Mouse (Mus musculus) MEL (cell line): ENCODE data around the gene Ipcef1.

ENCODE experiments used
- BHLHE40 ChIP-seq: IDR thresholded peaks from 2 replicates; pipeline ENCODE4 v1.6.1; 2012; ENCODE audit warnings: low read depth, mild to moderate bottlenecking, inconsistent platforms, low read length, improper control_type of control experiment, borderline replicate concordance
- CHD1 ChIP-seq: IDR thresholded peaks from 2 replicates; pipeline ENCODE4 v1.6.1; 2012; ENCODE audit warnings: low read depth, mild to moderate bottlenecking, inconsistent platforms, low read length, improper control_type of control experiment
- CTCF ChIP-seq, 3 experiments: IDR thresholded peaks in 2 of 3; conservative IDR thresholded peaks in 1 of 3; 2 replicates each; pipeline ENCODE4 v1.5.1; 2011 to 2012; ENCODE audit warnings: low read length in 3 of 3, low read depth in 2 of 3, mild to moderate bottlenecking in 2 of 3, improper control_type of control experiment in 1 of 3, inconsistent platforms in 1 of 3, mixed read lengths in 1 of 3, moderate library complexity in 1 of 3; ENCODE audit not compliant: control insufficient read depth in 1 of 3, insufficient read depth in 1 of 3, poor library complexity in 1 of 3, severe bottlenecking in 1 of 3
- E2F4 ChIP-seq: IDR thresholded peaks from 2 replicates; pipeline ENCODE4 v1.6.1; 2011; ENCODE audit warnings: low read depth, low read length, improper control_type of control experiment, borderline replicate concordance
- EP300 ChIP-seq, 2 experiments: IDR thresholded peaks; 2 replicates each; pipeline ENCODE4 v1.6.1; 2011; ENCODE audit warnings: improper control_type of control experiment in 2 of 2, low read length in 2 of 2, low read depth in 1 of 2, mild to moderate bottlenecking in 1 of 2
- GABPA ChIP-seq: IDR thresholded peaks from 2 replicates; pipeline ENCODE4 v1.6.1; 2012; ENCODE audit warnings: low read depth, mild to moderate bottlenecking, inconsistent platforms, low read length, improper control_type of control experiment, moderate library complexity
- GATA1 ChIP-seq: IDR thresholded peaks from 2 replicates; pipeline ENCODE4 v1.6.1; 2011; ENCODE audit warnings: low read depth, low read length, improper control_type of control experiment
- MAFK ChIP-seq: IDR thresholded peaks from 2 replicates; pipeline ENCODE4 v1.6.1; 2011; ENCODE audit warnings: low read depth, mild to moderate bottlenecking, low read length, improper control_type of control experiment, borderline replicate concordance
- MYC ChIP-seq: IDR thresholded peaks from 2 replicates; pipeline ENCODE4 v1.6.1; 2011; ENCODE audit warnings: low read depth, mild to moderate bottlenecking, low read length, improper control_type of control experiment, moderate library complexity
- POLR2A ChIP-seq, 2 experiments: IDR thresholded peaks; 2 replicates each; pipeline ENCODE4 v1.6.1; 2011 to 2012; ENCODE audit warnings: low read length in 2 of 2, mild to moderate bottlenecking in 2 of 2, control low read depth in 1 of 2, improper control_type of control experiment in 1 of 2, low read depth in 1 of 2, moderate library complexity in 1 of 2; ENCODE audit not compliant: control insufficient read depth in 1 of 2, insufficient read depth in 1 of 2, poor library complexity in 1 of 2
- SMC3 ChIP-seq: IDR thresholded peaks from 2 replicates; pipeline ENCODE4 v1.6.1; 2011; ENCODE audit warnings: low read depth, low read length, improper control_type of control experiment
- TBP ChIP-seq: IDR thresholded peaks from 2 replicates; pipeline ENCODE4 v1.8.0; 2011; ENCODE audit warnings: low read depth, low read length, improper control_type of control experiment
- UBTF ChIP-seq: IDR thresholded peaks from 2 replicates; pipeline ENCODE4 v1.6.1; 2012; ENCODE audit warnings: low read depth, mild to moderate bottlenecking, inconsistent platforms, low read length, improper control_type of control experiment, moderate library complexity, borderline replicate concordance; ENCODE audit not compliant: insufficient read depth
- USF1 ChIP-seq: IDR thresholded peaks from 2 replicates; pipeline ENCODE4 v1.6.1; 2014; ENCODE audit warnings: low read depth, mild to moderate bottlenecking, inconsistent platforms, low read length, improper control_type of control experiment, moderate library complexity

DNA sequence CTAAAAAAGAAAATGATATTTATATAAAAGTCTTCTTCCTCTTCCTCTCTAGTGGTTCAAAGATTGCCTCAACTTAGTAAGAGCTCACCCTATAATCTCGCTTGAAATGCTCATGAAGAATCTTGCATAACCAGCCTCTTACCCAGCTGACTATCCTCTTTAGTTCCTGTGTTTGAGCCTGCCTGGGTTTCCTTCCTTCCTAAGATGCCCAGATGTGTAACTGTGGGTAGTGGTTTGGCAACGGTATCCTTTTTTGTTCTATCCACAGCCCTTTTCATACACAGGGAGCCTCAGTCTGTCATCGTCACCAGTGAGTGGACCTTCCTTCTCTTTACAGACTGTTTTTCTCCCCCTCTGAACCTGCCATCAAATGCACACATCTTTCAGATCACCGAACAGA lies 66.0 kb downstream of the Ipcef1 start:
- TF ChIP-seq USF1 (no peak), TBP (no peak), SMC3 (no peak), E2F4 (no peak), EP300 (IDR thresholded peaks at IDR 0.05; ENCODE audit: low read depth in 1 of 2, low read length in 2 of 2) (no peak), POLR2A (IDR thresholded peaks at IDR 0.05; ENCODE audit: control insufficient read depth in 1 of 2, insufficient read depth in 1 of 2, low read depth in 1 of 2, low read length in 2 of 2, poor library complexity in 1 of 2) (no peak), MYC (no peak), CTCF (IDR thresholded peaks at IDR 0.05 in 2 of 3, conservative IDR thresholded peaks at IDR 0.05 in 1 of 3; ENCODE audit: control insufficient read depth in 1 of 3, insufficient read depth in 1 of 3, low read depth in 2 of 3, low read length in 3 of 3, poor library complexity in 1 of 3, severe bottlenecking in 1 of 3) (no peak), UBTF (no peak), CHD1 (no peak), GATA1 (no peak), GABPA (no peak), MAFK (no peak), BHLHE40 (no peak)
